Mouse (Mus musculus) embryonic facial prominence, embryonic 14.5 days (tissue): ENCODE measurements around the gene Lars2. TPM values are rescaled to one million over a fixed set of nuclear protein-coding genes. Genes with fewer than 3 reads are reported as not detected.

Experiments
- ATAC-seq: fragments of 200-750 bp; cut with Nextera tagmentation; 2 replicates; pipeline ENCODE4 v1.8.0; 2017; ENCODE audit warnings: low read depth, moderate number of reproducible peaks, moderate TSS enrichment
- DNase-seq: peaks from one replicate; pipeline ENCODE4 v3.0.0-alpha.2; 2015; ENCODE audit warnings: low spot score
- H3K27ac ChIP-seq: fragments of 300-500 bp; sonication (generic); replicated peaks from 2 replicates; pipeline ENCODE4 v1.5.1; 2014; ENCODE audit warnings: low read depth, mild to moderate bottlenecking, low read length, moderate library complexity
- H3K27me3 ChIP-seq: fragments of 300-500 bp; sonication (generic); replicated peaks from 2 replicates; pipeline ENCODE4 v1.6.1; 2014; ENCODE audit warnings: low read length; ENCODE audit not compliant: control insufficient read depth, insufficient read depth
- H3K36me3 ChIP-seq: fragments of 300-500 bp; sonication (generic); 2 replicates; pipeline ENCODE4 v1.6.1; 2014; ENCODE audit warnings: low read length, mixed read lengths; ENCODE audit not compliant: control insufficient read depth, insufficient read depth
- H3K4me1 ChIP-seq: fragments of 300-500 bp; sonication (generic); 2 replicates; pipeline ENCODE4 v1.6.1; 2014; ENCODE audit warnings: antibody characterized with exemption, low read length; ENCODE audit not compliant: control insufficient read depth, insufficient read depth
- H3K4me2 ChIP-seq: fragments of 300-500 bp; sonication (generic); 2 replicates; pipeline ENCODE4 v1.6.1; 2014; ENCODE audit warnings: low read depth, mild to moderate bottlenecking, low read length, moderate library complexity, mixed read lengths
- H3K4me3 ChIP-seq: fragments of 300-500 bp; sonication (generic); 2 replicates; pipeline ENCODE4 v1.5.1; 2014; ENCODE audit warnings: low read depth, mild to moderate bottlenecking, low read length
- H3K9ac ChIP-seq: fragments of 300-500 bp; sonication (generic); 2 replicates; pipeline ENCODE4 v1.6.1; 2014; ENCODE audit warnings: low read depth, mild to moderate bottlenecking, low read length, moderate library complexity, mixed read lengths
- H3K9me3 ChIP-seq: fragments of 300-500 bp; sonication (generic); 2 replicates; pipeline ENCODE4 v1.6.1; 2016; ENCODE audit warnings: low read length; ENCODE audit not compliant: control insufficient read depth
- WGBS: fragments of 180-500 bp; shearing (Covaris S2); extraction: QIAGEN DNeasy Blood & Tissue Kit; methylation state at CpG from one replicate; pipeline ENCODE4 v1.1.7; 2014; 5-methylcytosine and 5-hydroxymethylcytosine counted together
- polyA plus RNA-seq: library from polyadenylated mRNA; unstranded; fragments of >200 nt; fragmentation: Nextera tagmentation; extraction: Ambion mirVana; gene quantifications from 2 replicates; pipeline ENCODE4 v1.2.1, GENCODE M21; 2014

The Lars2 gene
- polyA plus RNA-seq, 1 experiment from 2014 or later: 1,840 TPM

- H3K36me3 ChIP-seq: peaks cover 34% of the 10 kb centered on the region
- no peak overlapping the region for H3K27ac ChIP-seq
- H3K9ac ChIP-seq: no peak overlapping the region
- no peaks in the 10 kb centered on the region for H3K9me3 ChIP-seq
- ATAC-seq: no peak
- no peaks in the 10 kb centered on the region for H3K27me3 ChIP-seq
- H3K4me3 ChIP-seq: no peak overlapping the region
- WGBS: 88% methylated on average over 5 of the region's 5 CpGs
- H3K4me2 ChIP-seq: no peak overlapping the region
- H3K4me1 ChIP-seq: no peaks in the 10 kb centered on the region
- no peak for DNase-seq
Measured at GRCm38 (mm10) chr9:123510926-123511325, 144.2 kb downstream of the Lars2 start.

Other genes with a start within 250 kb of the Lars2 start
- gene Clec3b, start 216.0 kb upstream of the Lars2 start, polyA plus RNA-seq: 2.9 TPM in 2 replicates
- gene Cdcp1, start 150.9 kb upstream of the Lars2 start, polyA plus RNA-seq: 7.1 and 8.0 TPM in 2 replicates
- 13.1 and 15.4 TPM in 2 replicates for gene Tmem158, start 106.2 kb upstream of the Lars2 start, polyA plus RNA-seq
- 54.0 and 56.5 TPM in 2 replicates for gene Limd1, start 111.8 kb downstream of the Lars2 start, polyA plus RNA-seq
- gene Sacm1l, start 162.8 kb downstream of the Lars2 start, polyA plus RNA-seq: 52.2 and 53.3 TPM in 2 replicates